Mouse (Mus musculus): ENCODE data around the gene Rab3gap1.

GRCm38 (mm10) chr1:127913116-127913515, 44.5 kb downstream of the Rab3gap1 start:
- no peak for TF ChIP-seq CTCF (IDR thresholded peaks at IDR 0.05; ENCODE audit: low read depth)
- no peak for TF ChIP-seq EP300 (IDR thresholded peaks at IDR 0.05; ENCODE audit: low read depth)
